Mouse (Mus musculus) embryonic fibroblast, embryonic 13.5 days (primary cell): ENCODE data around the gene Afg1l. TPM values are rescaled to one million over a fixed set of nuclear protein-coding genes. Genes with fewer than 3 reads are reported as not detected.

ENCODE experiments used
- H3K27ac ChIP-seq: 2 replicates; pipeline ENCODE4 v1.5.1; 2012; ENCODE audit warnings: low read length, control low read depth, inconsistent platforms; ENCODE audit not compliant: insufficient read depth
- H3K4me1 ChIP-seq: 2 replicates; pipeline ENCODE4 v1.6.1; 2011; ENCODE audit warnings: low read length; ENCODE audit not compliant: control insufficient read depth, insufficient read depth
- H3K4me3 ChIP-seq: 2 replicates; pipeline ENCODE4 v1.5.1; 2011; ENCODE audit warnings: mild to moderate bottlenecking, control low read depth, low read length; ENCODE audit not compliant: insufficient read depth
- CTCF ChIP-seq: IDR thresholded peaks from 2 replicates; pipeline ENCODE4 v1.5.1; 2011; ENCODE audit warnings: mild to moderate bottlenecking, control low read depth, low read length, moderate library complexity, borderline replicate concordance; ENCODE audit not compliant: insufficient read depth
- POLR2A ChIP-seq: IDR thresholded peaks from 2 replicates; pipeline ENCODE4 v1.6.1; 2011; ENCODE audit warnings: low read depth, mild to moderate bottlenecking, control low read depth, low read length, moderate library complexity
- polyA plus RNA-seq: library from polyadenylated mRNA; stranded (reverse); fragments of >200 nt; gene quantifications from 2 replicates; pipeline ENCODE4 v1.2.4, GENCODE M21; 2011; ENCODE audit warnings: low read depth; ENCODE audit not compliant: missing spikeins, insufficient read length

Gene Afg1l
- polyA plus RNA-seq, 1 experiment = 5.7 TPM

GRCm38 (mm10) chr10:42364216-42364615, 114.1 kb downstream of the Afg1l start:
- Histone ChIP-seq H3K4me1 (no peaks in the 10 kb centered on the region), H3K4me3 (no peak overlapping the region)
- no peak for TF ChIP-seq CTCF
- TF ChIP-seq POLR2A = no peak

GRCm38 (mm10) chr10:42355980-42356379, 122.4 kb downstream of the Afg1l start:
- TF ChIP-seq CTCF = 0 out of 2 replicates have a peak, but pooled peaks have one; percentile 7
- no peak for TF ChIP-seq POLR2A
- Histone ChIP-seq H3K4me3 (no peak overlapping the region), H3K4me1 (no peaks in the 10 kb centered on the region), H3K27ac (no peak overlapping the region)

More at GRCm38 (mm10) chr10:42364216-42364615, 114.1 kb downstream of the Afg1l start:
- no peak overlapping the region for H3K27ac ChIP-seq

- Histone ChIP-seq H3K4me3 (no peak overlapping the region), H3K27ac (no peak overlapping the region), H3K4me1 (no peaks in the 10 kb centered on the region)
- TF ChIP-seq POLR2A = no peak
- no peak for TF ChIP-seq CTCF
These were observed 130.4 kb downstream of the Afg1l start for GRCm38 (mm10) chr10:42347986-42348385.

- Histone ChIP-seq H3K27ac (no peak overlapping the region), H3K4me1 (no peaks in the 10 kb centered on the region), H3K4me3 (no peak overlapping the region)
- TF ChIP-seq CTCF = no peak
- TF ChIP-seq POLR2A = no peak
These were observed 131.2 kb downstream of the Afg1l start for GRCm38 (mm10) chr10:42347127-42347526.

GRCm38 (mm10) chr10:42346179-42346877, 132.0 kb downstream of the Afg1l start:
- Histone ChIP-seq H3K4me3 (no peak overlapping the region), H3K4me1 (no peaks in the 10 kb centered on the region), H3K27ac (peak overlapping the region; percentile 27; the same call in 1 of the 2 replicates)
- TF ChIP-seq POLR2A (no peak), CTCF (no peak)

GRCm38 (mm10) chr10:42342714-42343113, 135.7 kb downstream of the Afg1l start:
- no peak overlapping the region for H3K27ac ChIP-seq
- no peak overlapping the region for H3K4me3 ChIP-seq
- no peak for TF ChIP-seq CTCF
- TF ChIP-seq POLR2A = no peak
- H3K4me1 ChIP-seq = no peaks in the 10 kb centered on the region

GRCm38 (mm10) chr10:42341815-42342457, 136.4 kb downstream of the Afg1l start:
- no peak overlapping the region for H3K4me3 ChIP-seq
- H3K4me1 ChIP-seq = no peaks in the 10 kb centered on the region
- no peak overlapping the region for H3K27ac ChIP-seq
- TF ChIP-seq POLR2A = no peak
- TF ChIP-seq CTCF = no peak

GRCm38 (mm10) chr10:42340426-42340793, 138.0 kb downstream of the Afg1l start:
- no peak overlapping the region for H3K4me3 ChIP-seq
- TF ChIP-seq POLR2A (no peak), CTCF (no peak)
- no peak overlapping the region for H3K27ac ChIP-seq
- no peaks in the 10 kb centered on the region for H3K4me1 ChIP-seq

- no peak overlapping the region for H3K4me3 ChIP-seq
- H3K4me1 ChIP-seq = no peaks in the 10 kb centered on the region
- H3K27ac ChIP-seq = no peak overlapping the region
- no peak for TF ChIP-seq CTCF
- TF ChIP-seq POLR2A = no peak
These were observed 138.5 kb downstream of the Afg1l start for GRCm38 (mm10) chr10:42339773-42340425.

GRCm38 (mm10) chr10:42338456-42338855, 139.9 kb downstream of the Afg1l start:
- H3K27ac ChIP-seq = no peak overlapping the region
- TF ChIP-seq POLR2A (no peak), CTCF (no peak)
- no peaks in the 10 kb centered on the region for H3K4me1 ChIP-seq
- H3K4me3 ChIP-seq = no peak overlapping the region
